Mouse (Mus musculus): ENCODE results near the gene Cox6b2. TPM values are rescaled to one million over a fixed set of nuclear protein-coding genes. Genes with fewer than 3 reads are reported as not detected.
A peak's percentile ranks its signal among the peaks of the same experiment; 100 is the strongest.

The Cox6b2 gene
- polyA plus RNA-seq, 1 experiment, result 87.5 TPM

GRCm38 (mm10) chr7:4744886-4745285 is 8.0 kb downstream of the Cox6b2 start:
- 97% methylated on average over 6 of the region's 6 CpGs for WGBS
- TF ChIP-seq POLR2A (IDR thresholded peaks at IDR 0.05; ENCODE audit: borderline replicate concordance, extremely low read depth, low read depth, low read length) (no peak), CTCF (IDR thresholded peaks at IDR 0.05; ENCODE audit: insufficient read depth, low read length) (no peak)

GRCm38 (mm10) chr7:4743354-4743753 is 9.5 kb downstream of the Cox6b2 start:
- H3K4me3 ChIP-seq (replicated peaks; ENCODE audit: extremely low read depth, low read depth, low read length), result no peak overlapping the region
- WGBS, result 43% methylated on average over 2 of the region's 2 CpGs
- no peak for DNase-seq

More at GRCm38 (mm10) chr7:4744886-4745285, 8.0 kb downstream of the Cox6b2 start:
- Histone ChIP-seq H3K4me1 (ENCODE audit: control insufficient read depth, insufficient read depth, low read length) (peaks cover 5% of the 10 kb centered on the region; the same call in 1 of the 2 replicates), H3K4me3 (replicated peaks; ENCODE audit: extremely low read depth, low read depth, low read length) (no peak overlapping the region)
- no peak for DNase-seq

GRCm38 (mm10) chr7:4742482-4742819 is 10.4 kb downstream of the Cox6b2 start:
- H3K4me1 ChIP-seq (ENCODE audit: control insufficient read depth, insufficient read depth, low read length), result peaks cover 5% of the 10 kb centered on the region; the same call in 1 of the 2 replicates
- no peak overlapping the region for H3K4me3 ChIP-seq (replicated peaks; ENCODE audit: extremely low read depth, low read depth, low read length)
- 86% methylated on average over 6 of the region's 6 CpGs for WGBS
- TF ChIP-seq CTCF (IDR thresholded peaks at IDR 0.05; ENCODE audit: insufficient read depth, low read length) (no peak), POLR2A (IDR thresholded peaks at IDR 0.05; ENCODE audit: borderline replicate concordance, extremely low read depth, low read depth, low read length) (no peak)
- DNase-seq, result no peak

More at GRCm38 (mm10) chr7:4743354-4743753, 9.5 kb downstream of the Cox6b2 start:
- peaks cover 5% of the 10 kb centered on the region; the same call in 1 of the 2 replicates for H3K4me1 ChIP-seq (ENCODE audit: control insufficient read depth, insufficient read depth, low read length)
- TF ChIP-seq CTCF (IDR thresholded peaks at IDR 0.05; ENCODE audit: insufficient read depth, low read length) (no peak), POLR2A (IDR thresholded peaks at IDR 0.05; ENCODE audit: borderline replicate concordance, extremely low read depth, low read depth, low read length) (no peak)

GRCm38 (mm10) chr7:4741672-4742481 is 11.0 kb downstream of the Cox6b2 start:
- no peak for DNase-seq
- H3K4me3 ChIP-seq (replicated peaks; ENCODE audit: extremely low read depth, low read depth, low read length), result no peak overlapping the region
- 86% methylated on average over 21 of the region's 21 CpGs for WGBS
- peaks cover 5% of the 10 kb centered on the region; the same call in 1 of the 2 replicates for H3K4me1 ChIP-seq (ENCODE audit: control insufficient read depth, insufficient read depth, low read length)
- TF ChIP-seq POLR2A (IDR thresholded peaks at IDR 0.05; ENCODE audit: borderline replicate concordance, extremely low read depth, low read depth, low read length) (no peak), CTCF (IDR thresholded peaks at IDR 0.05; ENCODE audit: insufficient read depth, low read length) (no peak)

GRCm38 (mm10) chr7:4741151-4741550 is 11.7 kb downstream of the Cox6b2 start:
- Histone ChIP-seq H3K4me3 (replicated peaks; ENCODE audit: extremely low read depth, low read depth, low read length) (peak overlapping the region; percentile 37), H3K4me1 (ENCODE audit: control insufficient read depth, insufficient read depth, low read length) (peaks cover 5% of the 10 kb centered on the region; the same call in 1 of the 2 replicates)
- 7% methylated on average over 4 of the region's 4 CpGs for WGBS
- peak; percentile 65 for DNase-seq
- no peak for TF ChIP-seq CTCF (IDR thresholded peaks at IDR 0.05; ENCODE audit: insufficient read depth, low read length)
- peak; percentile 45; the same call in 1 of the 2 replicates for TF ChIP-seq POLR2A (IDR thresholded peaks at IDR 0.05; ENCODE audit: borderline replicate concordance, extremely low read depth, low read depth, low read length)

GRCm38 (mm10) chr7:4740309-4740727 is 12.6 kb downstream of the Cox6b2 start:
- DNase-seq, result no peak
- H3K4me1 ChIP-seq (ENCODE audit: control insufficient read depth, insufficient read depth, low read length), result peaks cover 5% of the 10 kb centered on the region; the same call in 1 of the 2 replicates
- TF ChIP-seq POLR2A (IDR thresholded peaks at IDR 0.05; ENCODE audit: borderline replicate concordance, extremely low read depth, low read depth, low read length) (no peak), CTCF (IDR thresholded peaks at IDR 0.05; ENCODE audit: insufficient read depth, low read length) (no peak)
- H3K4me3 ChIP-seq (replicated peaks; ENCODE audit: extremely low read depth, low read depth, low read length), result peak overlapping the region; percentile 86
- WGBS, result under 1% methylated on average over 14 of the region's 14 CpGs

GRCm38 (mm10) chr7:4739544-4740275 is 13.2 kb downstream of the Cox6b2 start, which contains the start of gene Kmt5c:
Kmt5c (plus strand) TSS chr7:4740115.
- Histone ChIP-seq H3K4me3 (replicated peaks; ENCODE audit: extremely low read depth, low read depth, low read length) (peak within 1 kb of the TSS; percentile 86), H3K4me1 (ENCODE audit: control insufficient read depth, insufficient read depth, low read length) (peaks cover 5% of the 10 kb centered on the region; the same call in 1 of the 2 replicates)
- DNase-seq, result peak; percentile 97
- WGBS, result under 1% methylated on average over 40 of the region's 44 CpGs
- peak; percentile 91 for TF ChIP-seq POLR2A (IDR thresholded peaks at IDR 0.05; ENCODE audit: borderline replicate concordance, extremely low read depth, low read depth, low read length)
- no peak for TF ChIP-seq CTCF (IDR thresholded peaks at IDR 0.05; ENCODE audit: insufficient read depth, low read length)

GRCm38 (mm10) chr7:4739041-4739543 is 13.8 kb downstream of the Cox6b2 start:
- TF ChIP-seq POLR2A (IDR thresholded peaks at IDR 0.05; ENCODE audit: borderline replicate concordance, extremely low read depth, low read depth, low read length) (no peak), CTCF (IDR thresholded peaks at IDR 0.05; ENCODE audit: insufficient read depth, low read length) (no peak)
- WGBS, result 36% methylated on average over 10 of the region's 10 CpGs
- Histone ChIP-seq H3K4me3 (replicated peaks; ENCODE audit: extremely low read depth, low read depth, low read length) (peak overlapping the region; percentile 64), H3K4me1 (ENCODE audit: control insufficient read depth, insufficient read depth, low read length) (peaks cover 5% of the 10 kb centered on the region; the same call in 1 of the 2 replicates)
- no peak for DNase-seq

GRCm38 (mm10) chr7:4732968-4733392 is 19.9 kb downstream of the Cox6b2 start:
- H3K4me1 ChIP-seq (ENCODE audit: control insufficient read depth, insufficient read depth, low read length), result no peaks in the 10 kb centered on the region
- no peak overlapping the region for H3K4me3 ChIP-seq (replicated peaks; ENCODE audit: extremely low read depth, low read depth, low read length)
- no peak for DNase-seq
- TF ChIP-seq POLR2A (IDR thresholded peaks at IDR 0.05; ENCODE audit: borderline replicate concordance, extremely low read depth, low read depth, low read length) (no peak), CTCF (IDR thresholded peaks at IDR 0.05; ENCODE audit: insufficient read depth, low read length) (no peak)
- WGBS, result 51% methylated on average over 6 of the region's 6 CpGs

All from lung, adult 2 months (tissue).